Mouse (Mus musculus) myocyte (in vitro differentiated cells): Measurements from ENCODE around the gene Suclg2.

Experiments
- CEBPB ChIP-seq: IDR thresholded peaks from 2 replicates; pipeline ENCODE4 v1.6.1; 2011; ENCODE audit warnings: mild to moderate bottlenecking, moderate library complexity; ENCODE audit not compliant: poor library complexity, insufficient read depth, severe bottlenecking
- E2F4 ChIP-seq: IDR thresholded peaks from one replicate; pipeline ENCODE4 v1.6.1; 2011; ENCODE audit warnings: mild to moderate bottlenecking, control low read depth, moderate library complexity; ENCODE audit not compliant: insufficient read depth
- MAX ChIP-seq: IDR thresholded peaks from one replicate; pipeline ENCODE4 v1.6.1; 2011; ENCODE audit warnings: low read depth, mild to moderate bottlenecking, control low read depth
- POLR2A ChIP-seq: IDR thresholded peaks from one replicate; pipeline ENCODE4 v1.6.1; 2011; ENCODE audit warnings: low read depth, mild to moderate bottlenecking, control low read depth, moderate library complexity; ENCODE audit not compliant: insufficient read length
- USF1 ChIP-seq: IDR thresholded peaks from one replicate; pipeline ENCODE4 v1.6.1; 2011; ENCODE audit warnings: low read depth, mild to moderate bottlenecking, control low read depth, moderate library complexity

DNA sequence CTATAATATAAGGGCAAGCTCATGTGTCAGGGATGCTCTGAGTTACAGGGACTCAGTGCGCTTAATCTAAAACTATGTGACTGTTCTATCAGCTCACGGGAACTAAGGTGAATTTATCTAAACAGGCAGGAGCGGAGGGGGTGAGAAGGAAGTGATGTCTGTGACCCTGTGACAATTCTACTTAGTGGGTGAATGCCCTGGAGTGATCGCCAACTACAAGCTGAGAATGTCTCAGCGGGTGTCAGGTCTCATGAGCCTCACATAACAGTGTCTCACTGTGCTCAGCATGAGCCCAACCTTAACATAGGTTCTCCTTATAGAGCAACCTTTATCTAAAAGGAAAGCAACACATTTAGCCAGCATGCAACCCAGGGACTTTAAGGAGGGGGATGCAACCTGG lies 219.0 kb downstream of the Suclg2 start:
- TF ChIP-seq CEBPB, result no peak
- no peak for TF ChIP-seq MAX
- TF ChIP-seq POLR2A, result no peak
- TF ChIP-seq E2F4, result no peak
- no peak for TF ChIP-seq USF1
